Mouse (Mus musculus): ENCODE data around the gene Ece2.

DNA sequence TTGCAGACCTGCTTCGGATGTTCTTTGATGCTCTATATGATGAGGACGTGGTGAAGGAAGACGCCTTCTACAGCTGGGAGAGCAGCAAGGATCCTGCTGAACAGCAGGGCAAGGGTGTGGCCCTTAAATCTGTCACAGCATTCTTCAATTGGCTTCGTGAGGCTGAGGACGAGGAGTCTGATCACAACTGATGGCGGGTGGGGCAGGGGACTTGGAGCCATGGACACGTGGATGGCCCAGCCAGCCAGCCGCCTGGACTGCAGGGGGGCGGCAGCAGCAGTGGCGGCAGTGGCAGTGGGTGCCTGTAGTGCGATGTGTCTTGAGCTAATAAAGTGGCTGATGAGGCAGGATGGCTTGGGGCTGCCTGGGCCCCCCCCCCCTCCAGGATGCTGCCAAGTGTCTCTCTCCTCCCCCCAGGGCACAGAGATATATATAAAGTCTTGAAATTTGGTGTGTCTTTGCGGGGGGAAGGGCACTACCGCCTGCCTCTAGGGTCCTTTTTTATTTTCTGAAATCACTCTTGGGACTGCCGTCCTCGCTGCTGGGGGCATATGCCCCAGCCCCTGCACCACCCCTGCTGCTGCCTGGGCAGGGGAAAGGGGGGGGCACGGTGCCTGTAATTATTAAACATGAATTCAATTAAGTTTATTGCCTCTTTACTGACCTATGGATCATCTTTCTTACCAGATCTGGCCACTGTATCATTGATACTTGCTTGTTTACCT is 62.8 kb downstream of the Ece2 start:
- no peak for TF ChIP-seq TAL1 (IDR thresholded peaks at IDR 0.05; ENCODE audit: low read length)
- no peak for TF ChIP-seq GATA1 (IDR thresholded peaks at IDR 0.05; ENCODE audit: low read length)

All from erythroblast, embryonic 14.5 days (primary cell).